Mouse (Mus musculus): Measurements from ENCODE around the gene Cd2ap.

GRCm38 (mm10) chr17:42788686-42789453 lies 87.6 kb downstream of the Cd2ap start:
- TF ChIP-seq CTCF (IDR thresholded peaks at IDR 0.05; ENCODE audit: borderline replicate concordance, insufficient read depth, low read depth, low read length) (no peak), POLR2A (IDR thresholded peaks at IDR 0.05; ENCODE audit: borderline replicate concordance, insufficient read depth, low read length) (no peak)

Measured in cerebellum, adult 2 months (tissue).